Mouse (Mus musculus) liver, embryonic 15.5 days (tissue): ENCODE results near the gene Rpusd4. TPM values are rescaled to one million over a fixed set of nuclear protein-coding genes. Genes with fewer than 3 reads are reported as not detected.

ENCODE experiments used
- ATAC-seq: fragments of 200-750 bp; cut with Nextera tagmentation; 2 replicates; pipeline ENCODE4 v1.8.0; 2017; ENCODE audit warnings: moderate number of reproducible peaks, mild to moderate bottlenecking, moderate library complexity; ENCODE audit not compliant: insufficient read depth
- H3K27ac ChIP-seq: fragments of 300-500 bp; sonication (generic); replicated peaks from 2 replicates; pipeline ENCODE4 v1.5.1; 2015; ENCODE audit warnings: mild to moderate bottlenecking, inconsistent platforms
- H3K27me3 ChIP-seq: fragments of 300-500 bp; sonication (generic); 2 replicates; pipeline ENCODE4 v1.6.1; 2015; ENCODE audit warnings: mild to moderate bottlenecking, inconsistent platforms
- H3K36me3 ChIP-seq: fragments of 300-500 bp; sonication (generic); replicated peaks from 2 replicates; pipeline ENCODE4 v1.6.1; 2015; ENCODE audit warnings: moderate library complexity, mild to moderate bottlenecking, inconsistent platforms
- H3K4me1 ChIP-seq: fragments of 300-500 bp; sonication (generic); replicated peaks from 2 replicates; pipeline ENCODE4 v1.6.1; 2015; ENCODE audit warnings: inconsistent platforms
- H3K4me2 ChIP-seq: fragments of 300-500 bp; sonication (generic); 2 replicates; pipeline ENCODE4 v1.6.1; 2015; ENCODE audit warnings: moderate library complexity, mild to moderate bottlenecking, inconsistent platforms
- H3K4me3 ChIP-seq: fragments of 300-500 bp; sonication (generic); replicated peaks from 2 replicates; pipeline ENCODE4 v1.5.1; 2015; ENCODE audit warnings: mild to moderate bottlenecking, inconsistent platforms
- H3K9ac ChIP-seq: fragments of 300-500 bp; sonication (generic); 2 replicates; pipeline ENCODE4 v1.6.1; 2015; ENCODE audit warnings: moderate library complexity, mild to moderate bottlenecking, inconsistent platforms
- H3K9me3 ChIP-seq: fragments of 300-500 bp; sonication (generic); replicated peaks from 2 replicates; pipeline ENCODE4 v1.6.1; 2016; ENCODE audit warnings: inconsistent platforms
- WGBS: fragments of 180-500 bp; shearing (Covaris S2); methylation state at CpG from one replicate; pipeline ENCODE4 v1.1.7; 2015; ENCODE audit warnings: mixed read lengths; ENCODE audit not compliant: insufficient replicate concordance; 5-methylcytosine and 5-hydroxymethylcytosine counted together
- polyA plus RNA-seq: library from polyadenylated mRNA; unstranded; fragments of >200 nt; fragmentation: Nextera tagmentation; extraction: Ambion mirVana; gene quantifications from 2 replicates; pipeline ENCODE4 v1.2.1, GENCODE M21; 2015

The Rpusd4 gene
- polyA plus RNA-seq, 1 experiment from 2014 or later: 11.7 TPM

DNA sequence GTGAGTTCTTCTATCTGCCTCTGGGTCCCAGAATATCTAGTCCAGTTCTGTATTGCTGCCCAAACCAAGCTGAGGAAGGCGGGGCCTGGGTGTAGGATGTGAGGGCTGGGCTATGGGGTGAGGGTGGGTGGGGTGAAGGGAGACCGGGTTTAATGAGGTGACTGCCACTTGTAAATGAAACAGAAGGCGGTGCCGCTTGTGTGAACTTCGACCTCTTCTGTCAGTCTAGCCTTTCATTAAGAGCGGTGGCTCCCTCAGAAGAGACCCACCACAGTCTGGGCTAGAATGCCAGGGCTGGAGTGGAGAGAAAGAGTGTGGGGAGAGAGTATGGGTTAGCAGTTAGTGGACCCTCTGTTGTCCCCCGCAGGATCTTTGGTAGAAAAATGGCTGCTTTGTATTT is 22.3 kb downstream of the Rpusd4 start:
- Histone ChIP-seq H3K27ac (no peak overlapping the region), H3K4me2 (no peak overlapping the region), H3K4me3 (no peak overlapping the region), H3K4me1 (0 out of 2 replicates have a peak, but pooled peaks cover 4% of the 10 kb centered on the region), H3K9me3 (no peaks in the 10 kb centered on the region), H3K27me3 (no peaks in the 10 kb centered on the region), H3K9ac (no peak overlapping the region), H3K36me3 (no peaks in the 10 kb centered on the region)
- WGBS: 52% methylated on average over 7 of the region's 7 CpGs
- no peak for ATAC-seq

DNA sequence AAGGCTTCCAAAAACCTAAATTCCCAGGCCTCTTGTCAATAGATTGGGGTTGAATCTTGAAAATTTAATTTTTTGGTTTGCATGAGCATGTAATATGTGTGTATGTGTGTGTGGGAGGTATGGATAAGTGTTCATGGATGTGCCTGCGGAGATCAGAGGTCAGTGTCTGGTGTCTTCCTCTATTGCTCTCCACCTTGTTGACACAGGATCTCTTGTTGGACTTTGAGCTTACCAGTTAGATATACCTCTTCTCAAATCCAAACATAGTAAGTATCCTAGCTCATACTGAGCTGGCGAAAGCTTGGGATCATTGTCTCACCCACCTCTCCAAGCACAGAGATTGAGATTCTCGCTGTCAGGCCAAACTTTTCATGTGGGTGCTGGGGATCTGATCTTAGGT is 22.8 kb downstream of the Rpusd4 start:
- Histone ChIP-seq H3K9me3 (no peaks in the 10 kb centered on the region), H3K27me3 (no peaks in the 10 kb centered on the region), H3K4me1 (0 out of 2 replicates have a peak, but pooled peaks cover 4% of the 10 kb centered on the region), H3K9ac (no peak overlapping the region), H3K4me3 (no peak overlapping the region), H3K27ac (no peak overlapping the region), H3K36me3 (no peaks in the 10 kb centered on the region), H3K4me2 (no peak overlapping the region)
- no peak for ATAC-seq
- 73% methylated on average over 3 of the region's 3 CpGs for WGBS

DNA sequence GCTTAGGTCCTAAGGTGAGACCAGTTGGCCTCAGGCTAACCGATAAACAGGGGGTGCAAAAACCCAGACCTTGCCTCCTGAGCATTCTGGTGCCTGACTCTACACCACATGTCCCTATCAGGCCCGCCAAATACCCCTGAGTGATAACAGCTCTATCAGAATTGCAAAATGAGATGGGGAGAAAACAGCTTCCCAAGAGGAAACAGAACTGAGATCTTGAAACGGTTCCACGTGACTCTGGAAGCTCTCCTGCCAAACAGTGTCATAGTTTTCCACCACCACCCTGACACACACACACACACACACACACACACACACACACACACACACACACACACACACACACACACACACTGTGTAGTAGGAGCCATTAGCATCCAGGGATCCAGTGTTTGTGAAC is 23.3 kb downstream of the Rpusd4 start:
- Histone ChIP-seq H3K27me3 (no peaks in the 10 kb centered on the region), H3K4me1 (0 out of 2 replicates have a peak, but pooled peaks cover 4% of the 10 kb centered on the region), H3K4me3 (no peak overlapping the region), H3K9me3 (no peaks in the 10 kb centered on the region), H3K36me3 (no peaks in the 10 kb centered on the region), H3K4me2 (no peak overlapping the region), H3K27ac (no peak overlapping the region), H3K9ac (no peak overlapping the region)
- WGBS: 44% methylated on average over 4 of the region's 4 CpGs
- ATAC-seq: no peak

DNA sequence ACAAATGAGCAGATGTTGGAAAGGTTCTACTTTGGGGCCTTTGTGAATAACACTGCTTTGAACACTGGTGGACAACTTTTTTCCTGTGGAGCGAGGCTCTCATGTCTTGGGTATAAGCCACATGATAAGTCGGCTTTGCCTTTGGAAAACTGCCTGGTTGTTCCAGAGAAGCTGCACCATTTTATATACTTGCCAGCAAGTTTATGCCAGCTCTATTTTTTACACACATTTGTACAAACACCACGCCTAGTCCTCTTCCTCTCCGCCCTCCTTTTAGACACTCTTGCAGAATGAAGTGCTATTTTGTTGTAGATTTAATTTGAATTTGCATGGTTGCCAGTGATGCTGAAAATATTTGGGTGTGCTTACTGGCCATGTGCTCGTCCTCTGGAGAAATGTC is 25.8 kb downstream of the Rpusd4 start:
- Histone ChIP-seq H3K9ac (no peak overlapping the region), H3K27ac (no peak overlapping the region), H3K36me3 (no peaks in the 10 kb centered on the region), H3K27me3 (no peaks in the 10 kb centered on the region), H3K4me3 (no peak overlapping the region), H3K9me3 (no peaks in the 10 kb centered on the region), H3K4me1 (0 out of 2 replicates have a peak, but pooled peaks cover 4% of the 10 kb centered on the region), H3K4me2 (no peak overlapping the region)
- no peak for ATAC-seq
- WGBS: 65% methylated on average over 5 of the region's 5 CpGs

DNA sequence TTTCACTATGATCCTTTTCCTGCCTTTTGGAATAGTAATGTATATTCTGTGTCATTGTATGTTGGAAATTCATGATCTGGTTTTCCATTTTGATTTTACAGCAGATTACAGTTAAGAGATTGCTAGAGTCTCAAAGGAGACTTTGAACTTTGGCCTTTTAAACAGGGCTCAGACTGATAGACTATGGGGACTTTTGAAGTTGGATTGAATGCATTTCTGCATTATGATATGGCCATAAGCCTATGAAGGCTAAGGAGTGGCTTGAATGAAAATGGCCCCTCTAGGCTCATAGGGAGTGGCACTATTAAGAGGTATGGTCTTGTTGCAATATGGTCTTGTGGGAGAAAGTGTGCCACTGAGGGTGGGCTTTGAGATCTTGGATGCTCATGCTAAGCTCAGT is 30.1 kb downstream of the Rpusd4 start:
- Histone ChIP-seq H3K27ac (no peak overlapping the region), H3K4me1 (no peaks in the 10 kb centered on the region), H3K9ac (no peak overlapping the region), H3K27me3 (no peaks in the 10 kb centered on the region), H3K4me2 (no peak overlapping the region), H3K4me3 (no peak overlapping the region), H3K36me3 (no peaks in the 10 kb centered on the region), H3K9me3 (no peaks in the 10 kb centered on the region)
- no peak for ATAC-seq

DNA sequence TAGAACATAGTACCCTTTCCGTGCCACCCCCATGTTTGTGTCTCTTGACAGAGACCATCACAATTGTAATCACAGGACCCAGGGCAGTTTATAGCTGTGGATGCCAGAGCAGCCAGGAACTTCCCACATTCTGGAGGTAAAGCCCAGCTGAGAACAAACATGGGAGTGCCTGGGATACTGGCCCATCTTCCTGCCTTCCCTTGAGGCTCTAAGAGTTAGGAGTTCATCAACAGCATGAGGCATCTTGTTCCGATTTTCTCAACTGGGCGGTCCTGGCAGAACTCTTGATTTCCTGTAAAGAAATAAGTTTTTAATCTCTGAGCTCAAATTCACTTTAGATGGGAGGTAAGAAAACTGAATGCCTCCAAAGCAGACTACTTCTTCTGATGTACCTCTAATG is 34.5 kb downstream of the Rpusd4 start:
- no peaks in the 10 kb centered on the region for H3K36me3 ChIP-seq
- H3K27ac ChIP-seq: no peak overlapping the region
- ATAC-seq: no peak
- no peak overlapping the region for H3K4me2 ChIP-seq
- WGBS: 67% methylated on average over 3 of the region's 3 CpGs
- H3K9me3 ChIP-seq: no peaks in the 10 kb centered on the region
- no peak overlapping the region for H3K9ac ChIP-seq
- no peaks in the 10 kb centered on the region for H3K4me1 ChIP-seq
- H3K27me3 ChIP-seq: no peaks in the 10 kb centered on the region
- H3K4me3 ChIP-seq: no peak overlapping the region

DNA sequence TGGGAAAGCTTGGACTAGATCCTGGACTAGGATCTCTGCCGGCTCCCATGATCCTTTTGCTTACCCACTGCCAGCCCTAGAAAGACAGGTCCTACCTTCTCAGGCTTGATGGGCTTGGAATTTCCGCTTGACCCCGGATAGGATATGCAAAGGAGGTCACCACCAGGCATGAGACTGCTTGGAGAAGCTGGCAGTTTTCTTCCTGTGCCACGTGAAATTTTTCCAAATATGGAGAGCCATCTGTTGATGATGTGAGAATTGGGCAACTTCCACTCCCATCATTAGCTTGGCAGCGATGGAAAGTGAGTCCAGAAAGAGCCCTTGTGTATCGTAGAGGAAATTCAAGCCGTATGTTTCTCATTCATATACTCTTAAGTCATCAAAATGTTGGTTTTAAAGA is 39.8 kb downstream of the Rpusd4 start:
- no peak for ATAC-seq
- H3K36me3 ChIP-seq: no peaks in the 10 kb centered on the region
- H3K27ac ChIP-seq: no peak overlapping the region
- no peak overlapping the region for H3K9ac ChIP-seq
- no peaks in the 10 kb centered on the region for H3K4me1 ChIP-seq
- no peak overlapping the region for H3K4me3 ChIP-seq
- no peaks in the 10 kb centered on the region for H3K27me3 ChIP-seq
- H3K4me2 ChIP-seq: no peak overlapping the region
- H3K9me3 ChIP-seq: no peaks in the 10 kb centered on the region
- WGBS: 57% methylated on average over 7 of the region's 7 CpGs

DNA sequence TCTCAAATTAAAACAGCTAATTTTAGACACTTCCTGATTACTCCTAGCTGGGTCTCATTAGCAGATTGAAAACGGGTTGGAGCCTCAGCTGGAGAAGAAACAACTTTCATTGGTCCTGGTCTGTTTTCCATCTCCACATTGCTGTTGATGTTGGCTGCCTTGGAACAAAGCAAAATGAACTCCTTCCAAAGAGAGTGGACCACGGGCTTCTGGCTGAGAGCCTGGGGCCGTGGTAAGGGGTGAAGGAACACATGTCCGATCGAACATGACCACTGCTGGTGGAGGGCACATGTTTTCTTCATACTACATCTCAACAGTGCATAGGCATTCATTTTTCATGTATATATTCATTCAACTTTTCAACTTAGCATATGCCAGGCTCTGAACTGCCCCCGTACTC is 42.7 kb downstream of the Rpusd4 start:
- no peak overlapping the region for H3K9ac ChIP-seq
- H3K9me3 ChIP-seq: no peaks in the 10 kb centered on the region
- 67% methylated on average over 6 of the region's 6 CpGs for WGBS
- H3K4me2 ChIP-seq: no peak overlapping the region
- no peak for ATAC-seq
- no peak overlapping the region for H3K27ac ChIP-seq
- no peaks in the 10 kb centered on the region for H3K4me1 ChIP-seq
- no peaks in the 10 kb centered on the region for H3K36me3 ChIP-seq
- H3K27me3 ChIP-seq: no peaks in the 10 kb centered on the region
- H3K4me3 ChIP-seq: no peak overlapping the region

DNA sequence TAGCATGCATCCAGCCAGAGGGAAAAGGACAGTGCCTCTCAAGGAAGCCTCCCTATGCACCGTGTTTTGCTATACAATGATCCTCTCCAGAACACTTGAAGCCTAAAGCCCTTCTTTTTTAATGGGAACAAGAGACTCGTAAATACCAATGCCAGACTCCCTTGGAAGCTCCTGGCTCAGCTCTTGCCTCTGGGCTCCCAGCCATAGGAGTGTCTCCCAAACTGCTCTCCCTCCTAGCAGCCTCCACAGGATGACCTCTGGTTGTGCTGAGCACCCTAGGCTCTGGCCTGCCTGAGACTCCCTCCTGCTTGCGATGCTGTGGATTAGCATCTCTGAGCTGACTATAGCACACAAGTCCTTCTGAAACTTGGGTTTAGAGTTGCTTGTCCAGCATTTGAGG is 44.9 kb downstream of the Rpusd4 start:
- Histone ChIP-seq H3K36me3 (no peaks in the 10 kb centered on the region), H3K9ac (no peak overlapping the region), H3K4me3 (no peak overlapping the region), H3K4me1 (no peaks in the 10 kb centered on the region), H3K27me3 (no peaks in the 10 kb centered on the region), H3K27ac (no peak overlapping the region), H3K9me3 (no peaks in the 10 kb centered on the region), H3K4me2 (no peak overlapping the region)
- WGBS: 43% methylated on average over 3 of the region's 3 CpGs
- ATAC-seq: no peak

DNA sequence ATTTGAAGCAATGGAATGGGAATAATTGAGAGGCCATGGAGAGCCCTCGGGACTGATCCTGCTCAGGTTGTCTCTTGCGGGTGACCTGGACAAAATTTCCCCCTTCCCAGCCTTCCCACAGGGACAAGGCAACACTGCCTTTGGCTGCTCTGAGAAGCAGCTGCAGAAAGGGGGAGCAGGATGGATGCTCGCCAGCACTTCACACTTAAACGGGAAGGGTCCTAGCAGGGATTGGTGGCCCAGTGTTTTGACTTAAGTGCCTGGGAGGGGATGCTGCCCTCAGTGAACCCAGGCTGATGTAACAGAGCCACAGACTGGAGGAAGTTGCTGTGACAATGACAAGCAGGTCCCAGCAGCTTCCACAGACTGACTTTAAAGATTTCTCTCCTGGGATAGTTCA is 45.9 kb downstream of the Rpusd4 start:
- ATAC-seq: no peak
- no peaks in the 10 kb centered on the region for H3K27me3 ChIP-seq
- WGBS: 25% methylated on average over 4 of the region's 4 CpGs
- H3K27ac ChIP-seq: no peak overlapping the region
- no peak overlapping the region for H3K4me3 ChIP-seq
- H3K4me1 ChIP-seq: no peaks in the 10 kb centered on the region
- H3K9me3 ChIP-seq: no peaks in the 10 kb centered on the region
- no peak overlapping the region for H3K9ac ChIP-seq
- H3K36me3 ChIP-seq: no peaks in the 10 kb centered on the region
- H3K4me2 ChIP-seq: no peak overlapping the region

DNA sequence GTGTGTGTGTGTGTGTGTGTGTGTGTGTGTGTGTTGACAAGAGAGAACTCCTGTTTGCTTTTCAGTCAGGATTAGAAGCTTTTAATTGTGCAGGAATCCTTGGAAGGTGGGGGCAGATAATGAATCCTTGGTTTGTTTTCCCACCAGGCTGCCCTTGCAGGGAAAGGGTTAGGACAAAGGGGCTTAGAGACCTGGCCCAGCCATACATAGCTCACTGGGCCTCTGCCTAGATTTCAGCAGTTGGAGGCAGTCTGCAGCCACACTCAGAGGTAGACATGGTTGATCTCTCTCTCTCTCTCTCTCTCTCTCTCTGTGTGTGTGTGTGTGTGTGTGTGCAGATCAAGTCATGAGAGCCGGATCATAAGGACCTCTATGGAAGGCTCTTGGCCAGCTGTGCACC is 46.6 kb downstream of the Rpusd4 start:
- Histone ChIP-seq H3K27me3 (no peaks in the 10 kb centered on the region), H3K36me3 (no peaks in the 10 kb centered on the region), H3K9me3 (no peaks in the 10 kb centered on the region), H3K9ac (no peak overlapping the region), H3K27ac (no peak overlapping the region), H3K4me1 (no peaks in the 10 kb centered on the region), H3K4me3 (no peak overlapping the region), H3K4me2 (no peak overlapping the region)
- no peak for ATAC-seq
- WGBS: 50% methylated on average over 1 of the region's 1 CpGs

DNA sequence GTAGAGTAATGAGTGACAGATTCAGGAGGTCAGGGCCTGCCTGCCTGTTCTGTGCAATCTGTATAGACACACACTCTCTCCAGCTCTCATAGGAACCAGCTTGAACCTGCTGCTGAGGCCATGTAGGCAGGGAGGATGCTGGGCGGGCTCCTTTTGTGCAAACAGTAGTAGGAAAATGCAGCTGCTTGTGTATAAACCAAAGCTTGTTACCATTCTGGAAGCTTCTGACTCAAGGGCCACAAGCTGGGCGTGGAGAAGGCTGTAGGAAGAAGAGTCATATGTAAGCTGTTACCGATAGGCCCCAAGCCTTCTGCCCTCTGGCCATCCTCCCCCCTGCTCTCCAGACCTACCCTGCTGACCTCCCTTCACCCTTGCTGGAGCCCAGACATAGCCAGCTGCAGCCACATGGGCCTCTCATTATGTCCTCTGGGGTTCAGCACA is 49.1 kb downstream of the Rpusd4 start:
- H3K4me1 ChIP-seq: no peaks in the 10 kb centered on the region
- WGBS: 57% methylated on average over 3 of the region's 3 CpGs
- no peak overlapping the region for H3K27ac ChIP-seq
- H3K4me3 ChIP-seq: no peak overlapping the region
- no peak overlapping the region for H3K9ac ChIP-seq
- ATAC-seq: no peak
- no peaks in the 10 kb centered on the region for H3K27me3 ChIP-seq
- no peak overlapping the region for H3K4me2 ChIP-seq
- no peaks in the 10 kb centered on the region for H3K36me3 ChIP-seq
- no peaks in the 10 kb centered on the region for H3K9me3 ChIP-seq
